Mouse (Mus musculus) MEL (cell line): ENCODE results near the gene Lypd6b.

Experiments used
- CTCF ChIP-seq, 3 experiments: IDR thresholded peaks in 2 of 3; conservative IDR thresholded peaks in 1 of 3; 2 replicates each; pipeline ENCODE4 v1.5.1; 2011 to 2012; ENCODE audit warnings: low read length in 3 of 3, low read depth in 2 of 3, mild to moderate bottlenecking in 2 of 3, improper control_type of control experiment in 1 of 3, inconsistent platforms in 1 of 3, mixed read lengths in 1 of 3, moderate library complexity in 1 of 3; ENCODE audit not compliant: control insufficient read depth in 1 of 3, insufficient read depth in 1 of 3, poor library complexity in 1 of 3, severe bottlenecking in 1 of 3
- E2F4 ChIP-seq: IDR thresholded peaks from 2 replicates; pipeline ENCODE4 v1.6.1; 2011; ENCODE audit warnings: low read depth, low read length, improper control_type of control experiment, borderline replicate concordance
- EP300 ChIP-seq, 2 experiments: IDR thresholded peaks; 2 replicates each; pipeline ENCODE4 v1.6.1; 2011; ENCODE audit warnings: improper control_type of control experiment in 2 of 2, low read length in 2 of 2, low read depth in 1 of 2, mild to moderate bottlenecking in 1 of 2
- GABPA ChIP-seq: IDR thresholded peaks from 2 replicates; pipeline ENCODE4 v1.6.1; 2012; ENCODE audit warnings: low read depth, mild to moderate bottlenecking, inconsistent platforms, low read length, improper control_type of control experiment, moderate library complexity
- MAX ChIP-seq: IDR thresholded peaks from 2 replicates; pipeline ENCODE4 v1.6.1; 2011; ENCODE audit warnings: low read length, improper control_type of control experiment
- MAZ ChIP-seq: IDR thresholded peaks from 2 replicates; pipeline ENCODE4 v1.6.1; 2012; ENCODE audit warnings: low read depth, mild to moderate bottlenecking, inconsistent platforms, low read length, improper control_type of control experiment
- MXI1 ChIP-seq: IDR thresholded peaks from 2 replicates; pipeline ENCODE4 v1.6.1; 2011; ENCODE audit warnings: mild to moderate bottlenecking, low read depth, low read length, improper control_type of control experiment
- POLR2A ChIP-seq, 2 experiments: IDR thresholded peaks; 2 replicates each; pipeline ENCODE4 v1.6.1; 2011 to 2012; ENCODE audit warnings: low read length in 2 of 2, mild to moderate bottlenecking in 2 of 2, control low read depth in 1 of 2, improper control_type of control experiment in 1 of 2, low read depth in 1 of 2, moderate library complexity in 1 of 2; ENCODE audit not compliant: control insufficient read depth in 1 of 2, insufficient read depth in 1 of 2, poor library complexity in 1 of 2
- POLR2AphosphoS2 ChIP-seq: IDR thresholded peaks from 2 replicates; pipeline ENCODE4 v1.6.1; 2011; ENCODE audit warnings: low read length, improper control_type of control experiment
- TAL1 ChIP-seq: IDR thresholded peaks from 2 replicates; pipeline ENCODE4 v1.6.1; 2012; ENCODE audit warnings: mild to moderate bottlenecking, inconsistent platforms, low read length, moderate library complexity, mixed read lengths
- USF1 ChIP-seq: IDR thresholded peaks from 2 replicates; pipeline ENCODE4 v1.6.1; 2014; ENCODE audit warnings: low read depth, mild to moderate bottlenecking, inconsistent platforms, low read length, improper control_type of control experiment, moderate library complexity
- USF2 ChIP-seq, 2 experiments: IDR thresholded peaks; 2 replicates each; pipeline ENCODE4 v1.6.1; 2011 to 2012; ENCODE audit warnings: improper control_type of control experiment in 2 of 2, low read length in 2 of 2, borderline replicate concordance in 1 of 2, inconsistent platforms in 1 of 2, low read depth in 1 of 2, mild to moderate bottlenecking in 1 of 2; ENCODE audit not compliant: insufficient read depth in 1 of 2
- ZMIZ1 ChIP-seq: IDR thresholded peaks from 2 replicates; pipeline ENCODE4 v1.6.1; 2012; ENCODE audit warnings: low read depth, mild to moderate bottlenecking, inconsistent platforms, low read length, improper control_type of control experiment, moderate library complexity
- ZNF384 ChIP-seq: IDR thresholded peaks from 2 replicates; pipeline ENCODE4 v1.6.1; 2012; ENCODE audit warnings: low read depth, mild to moderate bottlenecking, inconsistent platforms, low read length, improper control_type of control experiment

DNA sequence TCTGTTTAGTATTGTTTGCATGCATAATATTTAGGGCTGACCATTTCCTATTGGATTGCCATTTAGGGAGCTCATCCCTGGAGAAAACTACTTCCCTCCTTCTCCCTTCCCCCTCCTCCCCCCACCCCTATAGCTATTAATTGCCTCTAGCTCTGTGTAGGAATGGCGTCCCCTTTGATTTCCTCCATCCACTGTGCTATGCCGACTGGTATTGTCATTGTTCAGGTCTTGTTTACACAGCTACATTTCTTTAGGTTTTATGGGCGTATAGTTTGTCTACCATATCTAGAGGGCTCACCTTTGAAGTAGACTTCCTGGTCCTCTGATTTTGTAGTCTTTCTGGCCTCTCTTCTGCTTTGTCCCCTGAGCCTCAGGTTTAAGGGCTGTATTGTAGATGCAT, 197.3 kb downstream of the Lypd6b start:
- TF ChIP-seq POLR2AphosphoS2: no peak
- TF ChIP-seq EP300 (IDR thresholded peaks at IDR 0.05; ENCODE audit: low read depth in 1 of 2, low read length in 2 of 2): no peak
- no peak for TF ChIP-seq E2F4
- no peak for TF ChIP-seq CTCF (IDR thresholded peaks at IDR 0.05 in 2 of 3, conservative IDR thresholded peaks at IDR 0.05 in 1 of 3; ENCODE audit: control insufficient read depth in 1 of 3, insufficient read depth in 1 of 3, low read depth in 2 of 3, low read length in 3 of 3, poor library complexity in 1 of 3, severe bottlenecking in 1 of 3)
- no peak for TF ChIP-seq MAX
- no peak for TF ChIP-seq USF2 (IDR thresholded peaks at IDR 0.05; ENCODE audit: borderline replicate concordance in 1 of 2, insufficient read depth in 1 of 2, low read depth in 1 of 2, low read length in 2 of 2)
- TF ChIP-seq MXI1: no peak
- TF ChIP-seq MAZ: no peak
- no peak for TF ChIP-seq GABPA
- no peak for TF ChIP-seq ZMIZ1
- no peak for TF ChIP-seq TAL1
- TF ChIP-seq POLR2A (IDR thresholded peaks at IDR 0.05; ENCODE audit: control insufficient read depth in 1 of 2, insufficient read depth in 1 of 2, low read depth in 1 of 2, low read length in 2 of 2, poor library complexity in 1 of 2): no peak
- no peak for TF ChIP-seq USF1
- no peak for TF ChIP-seq ZNF384
